Mouse (Mus musculus) left cerebral cortex, adult 11 months (tissue): Measurements from ENCODE around the gene Nptx1.

Experiments used
- DNase-seq: peaks from one replicate; pipeline ENCODE4 v3.0.0; 2022; ENCODE audit warnings: low spot score

The Nptx1 gene

GRCm38 (mm10) chr11:119491690-119492087 is 55.9 kb downstream of the Nptx1 start:
- DNase-seq: no peak

GRCm38 (mm10) chr11:119490861-119491689 is 56.5 kb downstream of the Nptx1 start, which contains the start of gene Endov:
Gene Endov (plus strand): TSS chr11:119491347.
- peak; percentile 95 for DNase-seq
